Mouse (Mus musculus) bone marrow macrophage, adult 2 months (primary cell): Measurements from ENCODE around the gene Msrb2.

Source experiments
- CTCF ChIP-seq: IDR thresholded peaks from 2 replicates; pipeline ENCODE4 v1.5.1; 2012; ENCODE audit warnings: low read depth, mild to moderate bottlenecking, low read length, moderate library complexity
- POLR2A ChIP-seq: IDR thresholded peaks from 2 replicates; pipeline ENCODE4 v1.6.1; 2012; ENCODE audit warnings: mild to moderate bottlenecking, low read depth, low read length, borderline replicate concordance

- TF ChIP-seq POLR2A = no peak
- TF ChIP-seq CTCF = no peak
Measured at GRCm38 (mm10) chr2:19351615-19352253, 19.5 kb upstream of the Msrb2 start.
